20 mouse cellular contexts compared by ENCODE assay signal in genomic region chr12:26551168-26551926, GRCm38 (mm10).
DNase-seq lines count a peak whose midpoint lies in the region; ATAC-seq lines count a peak whose summit lies in the region.
"Had no signal": no experiment of that assay in that cellular context is flagged by ENCODE, and none has a peak within 500 bp of the region (broad histone marks: within the 10 kb centered on the region; RNA-seq: fewer than 3 reads in every experiment).

No protein-coding gene starts in this region.

- no peak overlapping the region for H3K9ac ChIP-seq in hindbrain, embryonic 11.5 days (ENCODE audit: low read depth, low read length)
- no peak overlapping the region for H3K9ac ChIP-seq in midbrain, embryonic 12.5 days (replicated peaks)
- H3K9ac ChIP-seq in neural tube, embryonic 14.5 days (replicated peaks; ENCODE audit: low read depth, low read length): no peak overlapping the region
- H3K9ac ChIP-seq: kidney, embryonic 15.5 days had no signal

- H3K4me1 ChIP-seq in heart, embryonic 10.5 days: peaks cover 3% of the 10 kb centered on the region; the same call in 1 of the 2 replicates
- no peaks in the 10 kb centered on the region for H3K4me1 ChIP-seq in hindbrain, embryonic 11.5 days (replicated peaks; ENCODE audit: control insufficient read depth, insufficient read depth, low read length)
- H3K4me1 ChIP-seq in midbrain, embryonic 12.5 days: peaks cover 8% of the 10 kb centered on the region
- peaks cover 16% of the 10 kb centered on the region for H3K4me1 ChIP-seq in neural tube, embryonic 14.5 days (ENCODE audit: control insufficient read depth, insufficient read depth, low read length)
- H3K4me1 ChIP-seq: kidney, embryonic 15.5 days had no signal

- H3K4me3 ChIP-seq in heart, embryonic 10.5 days: no peak overlapping the region
- no peak overlapping the region for H3K4me3 ChIP-seq in hindbrain, embryonic 11.5 days (ENCODE audit: low read depth, low read length)
- H3K4me3 ChIP-seq in midbrain, embryonic 12.5 days: no peak overlapping the region
- no peak overlapping the region for H3K4me3 ChIP-seq in neural tube, embryonic 14.5 days (ENCODE audit: low read depth, low read length)
- H3K4me3 ChIP-seq: kidney, embryonic 15.5 days had no signal

- H3K36me3 ChIP-seq in heart, embryonic 10.5 days: no peaks in the 10 kb centered on the region
- no peaks in the 10 kb centered on the region for H3K36me3 ChIP-seq in hindbrain, embryonic 11.5 days (ENCODE audit: control insufficient read depth, insufficient read depth, low read length)
- no peaks in the 10 kb centered on the region for H3K36me3 ChIP-seq in midbrain, embryonic 12.5 days
- no peaks in the 10 kb centered on the region for H3K36me3 ChIP-seq in neural tube, embryonic 14.5 days (ENCODE audit: control insufficient read depth, insufficient read depth, low read length)
- H3K36me3 ChIP-seq: kidney, embryonic 15.5 days had no signal

- ATAC-seq in hindbrain, embryonic 11.5 days (ENCODE audit: low FRiP score): 0 out of 2 replicates have a peak, but pooled peaks have one; percentile 7
- ATAC-seq in midbrain, embryonic 12.5 days (ENCODE audit: low FRiP score, low read depth): no peak
- ATAC-seq in neural tube, embryonic 14.5 days (ENCODE audit: low read depth): peak; percentile 11; the same call in 1 of the 2 replicates
- ATAC-seq: intestine, embryonic 16.5 days had no signal

- H3K4me2 ChIP-seq in hindbrain, embryonic 11.5 days (replicated peaks; ENCODE audit: low read depth, low read length): no peak overlapping the region
- no peak overlapping the region for H3K4me2 ChIP-seq in midbrain, embryonic 12.5 days (replicated peaks)
- H3K4me2 ChIP-seq in neural tube, embryonic 14.5 days (ENCODE audit: low read depth, low read length): no peak overlapping the region
- H3K4me2 ChIP-seq: kidney, embryonic 15.5 days; liver, embryonic 11.5 days had no signal

- WGBS in heart, embryonic 10.5 days: 78% methylated on average over 10 of the region's 10 CpGs
- 67% methylated on average over 10 of the region's 10 CpGs for WGBS in hindbrain, embryonic 11.5 days
- 45% methylated on average over 10 of the region's 10 CpGs for WGBS in midbrain, embryonic 12.5 days
- 20% methylated on average over 10 of the region's 10 CpGs for WGBS in neural tube, embryonic 14.5 days

- peaks cover 10% of the 10 kb centered on the region; the same call in 1 of the 2 replicates for H3K9me3 ChIP-seq in heart, embryonic 10.5 days
- no peaks in the 10 kb centered on the region for H3K9me3 ChIP-seq in hindbrain, embryonic 11.5 days (ENCODE audit: control insufficient read depth, low read length)
- no peaks in the 10 kb centered on the region for H3K9me3 ChIP-seq in midbrain, embryonic 12.5 days
- no peaks in the 10 kb centered on the region for H3K9me3 ChIP-seq in neural tube, embryonic 14.5 days (ENCODE audit: control insufficient read depth, low read length)

- intact Hi-C loops in gastrocnemius, postnatal 14 days (cut with DNase I; ENCODE audit: low total_unique reads): no loop called here

- peak; percentile 5 for DNase-seq in heart, embryonic 10.5 days (ENCODE audit: low spot score)
- no peak for DNase-seq in heart, adult 9 months (ENCODE audit: low spot score in 2 of 2)
- no peak for DNase-seq in hindbrain, embryonic 11.5 days (ENCODE audit: low spot score)
- no peak for DNase-seq in gastrocnemius, postnatal 14 days
- DNase-seq in kidney, postnatal 36 days: no peak
- no peak for DNase-seq in frontal cortex, adult 2 months (ENCODE audit: extremely low spot score in 1 of 2, low spot score in 1 of 2)
- DNase-seq: adrenal gland, adult 8-10 months; cerebellum, adult 8-10 months; gastrocnemius, postnatal 10 days; heart, postnatal 14 days; left cerebral cortex, postnatal 4 days; lung, adult 2 months; lung, postnatal 4 days; right cerebral cortex, adult 18-20 months; thymus, postnatal 4 days had no signal

- H3K27me3 ChIP-seq in heart, embryonic 10.5 days (ENCODE audit: insufficient read depth, poor library complexity, severe bottlenecking): no peaks in the 10 kb centered on the region
- H3K27me3 ChIP-seq in hindbrain, embryonic 11.5 days (ENCODE audit: control insufficient read depth, insufficient read depth, low read length): no peaks in the 10 kb centered on the region
- H3K27me3 ChIP-seq in midbrain, embryonic 12.5 days: no peaks in the 10 kb centered on the region
- H3K27me3 ChIP-seq in neural tube, embryonic 14.5 days (ENCODE audit: control insufficient read depth, insufficient read depth, low read length): no peaks in the 10 kb centered on the region
- H3K27me3 ChIP-seq: kidney, embryonic 15.5 days had no signal

- no peak overlapping the region for H3K27ac ChIP-seq in heart, embryonic 10.5 days
- no peak overlapping the region; the same call in 1 of the 2 replicates for H3K27ac ChIP-seq in hindbrain, embryonic 11.5 days (ENCODE audit: low read depth, low read length)
- peak overlapping the region; percentile 62 for H3K27ac ChIP-seq in midbrain, embryonic 12.5 days (replicated peaks)
- H3K27ac ChIP-seq in neural tube, embryonic 14.5 days (ENCODE audit: low read depth, low read length): peak overlapping the region; percentile 65; the same call in 1 of the 2 replicates
- H3K27ac ChIP-seq: kidney, embryonic 15.5 days had no signal

Comparison
In these comparisons a context has a peak if more than half of its experiments do, and no peak if none do; other contexts are left out.
1. H3K27ac ChIP-seq: peak in midbrain, embryonic 12.5 days (single experiment) and neural tube, embryonic 14.5 days (single experiment); none in heart, embryonic 10.5 days (single experiment) and hindbrain, embryonic 11.5 days (single experiment).